Mouse (Mus musculus): ENCODE data around the gene Ldlrad3.

DNA sequence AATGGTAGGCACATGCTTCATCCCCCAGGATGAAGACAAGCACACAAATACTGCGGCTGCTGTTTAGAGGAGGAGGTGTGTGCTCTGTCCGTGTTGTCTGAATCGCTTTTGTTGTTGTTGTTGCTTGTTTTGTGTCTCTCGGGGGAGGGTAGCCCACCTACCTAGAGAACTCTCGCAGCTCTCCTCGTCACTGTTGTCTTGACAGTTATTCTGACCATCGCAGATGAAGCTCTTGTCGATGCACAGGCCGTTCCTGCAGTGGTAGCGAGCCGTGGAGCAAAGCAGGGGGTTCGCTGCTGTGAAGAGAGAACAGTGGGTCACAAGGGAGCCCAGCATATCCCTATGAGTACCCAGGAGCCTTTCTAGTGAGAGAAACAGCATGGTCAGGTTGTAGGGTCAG lies 128.4 kb downstream of the Ldlrad3 start:
- TF ChIP-seq EP300 (IDR thresholded peaks at IDR 0.05) (no peak), CTCF (IDR thresholded peaks at IDR 0.05) (no peak)
